Mouse (Mus musculus) c-Kit-positive CD71-negative TER-119-negative erythroid progenitor cells, embryonic 14.5 days (primary cell): ENCODE measurements around the gene Palmd.

Experiments used
- DNase-seq: peaks from one replicate; pipeline ENCODE4 v3.0.0-alpha.2; 2013; ENCODE audit warnings: low read depth

Gene Palmd

GRCm38 (mm10) chr3:116891436-116892205, 77.2 kb downstream of the Palmd start:
- no peak for DNase-seq

DNA sequence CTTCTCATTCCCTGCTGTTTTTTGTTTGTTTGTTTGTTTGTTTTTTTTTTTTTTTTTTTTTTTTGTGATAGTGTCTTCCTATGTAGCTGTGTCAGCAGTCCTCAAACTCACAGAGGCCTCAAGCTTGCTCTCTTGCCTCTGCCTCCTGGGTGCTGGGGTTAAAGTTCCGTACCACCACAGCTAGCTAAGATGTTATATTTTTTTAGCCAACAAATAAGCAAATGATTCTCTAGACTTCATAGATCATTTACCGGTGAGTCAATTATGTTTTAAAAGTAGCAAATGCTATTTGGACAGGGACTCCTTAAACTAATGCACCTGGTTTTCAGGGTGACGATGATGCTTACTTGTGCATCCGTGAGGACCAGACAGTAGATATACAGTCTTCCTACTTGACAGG, 78.2 kb downstream of the Palmd start:
- DNase-seq = no peak

DNA sequence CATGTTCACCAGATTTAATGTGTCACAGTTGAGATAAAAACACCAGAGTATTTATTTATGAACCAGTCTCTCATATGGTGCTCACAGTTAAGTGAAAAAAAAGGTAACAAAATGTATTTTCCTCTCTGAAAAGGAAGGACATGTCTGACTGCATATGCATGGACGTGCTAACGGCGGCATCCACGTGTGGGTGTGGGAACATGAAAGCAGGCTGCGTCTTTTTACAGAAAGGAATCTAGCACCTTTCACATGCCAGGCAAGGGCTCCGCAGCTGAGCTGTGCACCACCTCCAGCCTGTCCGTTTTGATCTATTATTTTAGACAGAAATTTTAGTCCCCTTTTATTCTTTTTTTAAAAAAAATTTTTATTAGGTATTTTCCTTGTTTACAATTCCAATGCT, 79.4 kb downstream of the Palmd start:
- DNase-seq = no peak

GRCm38 (mm10) chr3:116884941-116885340, 83.8 kb downstream of the Palmd start:
- DNase-seq = no peak

DNA sequence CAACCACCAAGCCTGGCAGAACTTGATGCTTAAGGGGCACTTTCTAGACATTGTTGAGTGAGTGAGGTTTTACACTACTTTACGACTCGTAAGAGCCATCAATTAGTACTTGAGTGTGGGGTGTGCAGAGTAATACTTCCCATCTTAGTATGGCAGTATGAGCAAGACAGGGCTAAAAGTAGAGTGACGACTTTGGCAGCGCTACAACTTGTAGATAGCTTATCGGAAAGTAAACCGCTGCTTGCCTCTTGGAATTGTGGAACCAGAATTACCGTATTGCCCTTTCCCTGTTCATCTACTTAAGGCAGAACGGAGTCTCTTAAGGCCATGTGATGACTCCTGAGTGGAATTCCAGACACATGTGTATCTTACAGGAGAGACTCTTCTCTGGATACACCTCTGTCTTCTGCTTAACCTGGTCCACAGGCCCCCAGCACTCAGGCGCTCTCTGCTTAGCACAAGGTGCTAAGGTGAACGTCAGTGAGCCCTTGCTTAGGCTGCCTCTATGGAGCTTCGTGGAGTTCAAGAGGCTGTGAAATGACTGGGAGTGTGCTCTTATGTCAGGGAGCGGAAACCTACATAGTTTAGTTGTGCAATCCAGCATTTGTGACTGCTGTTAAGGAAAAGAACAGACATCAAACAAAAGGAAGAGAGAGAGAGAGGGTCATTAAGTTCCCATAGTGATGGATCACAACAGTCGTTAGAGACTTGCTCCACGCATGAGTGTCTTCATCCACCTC, 86.4 kb downstream of the Palmd start:
- DNase-seq = no peak

GRCm38 (mm10) chr3:116870372-116870771, 98.4 kb downstream of the Palmd start:
- no peak for DNase-seq
